In genomic region chr2:27758414-27759301, GRCm38 (mm10) we compare ENCODE assay signal across 8 mouse cellular contexts.
DNase-seq lines count a peak whose midpoint lies in the region; ATAC-seq and TF ChIP-seq lines count a peak whose summit lies in the region.

No protein-coding gene starts in this region.

- no peak overlapping the region for H3K4me3 ChIP-seq in hindbrain, postnatal 0 days (ENCODE audit: low read length)

- DNase-seq in adrenal gland, postnatal 25 days: peak; percentile 92
- peak; percentile 63 for DNase-seq in embryo, embryonic 10.5 days (ENCODE audit: low spot score)
- DNase-seq in gastrocnemius, postnatal 25 days: peak; percentile 92
- DNase-seq in hindbrain, postnatal 0 days (ENCODE audit: low spot score): peak; percentile 97
- peak; percentile 94 for DNase-seq in left cerebral cortex, adult 18-20 months (ENCODE audit: low spot score in 2 of 2)
- peak; percentile 97 for DNase-seq in lung, postnatal 14 days
- peak; percentile 97 for DNase-seq in skeletal muscle tissue, adult 2 months (ENCODE audit: low read depth, low spot score)
- no peak for DNase-seq in c-Kit-positive CD71-positive TER-119-positive erythroid progenitor cells, embryonic 14.5 days (ENCODE audit: low spot score)

- peaks cover 10% of the 10 kb centered on the region for H3K4me1 ChIP-seq in hindbrain, postnatal 0 days (ENCODE audit: insufficient read depth, low read length)

- TF ChIP-seq CTCF in hindbrain, postnatal 0 days (IDR thresholded peaks at IDR 0.05; ENCODE audit: low read depth): no peak

- H3K27me3 ChIP-seq in hindbrain, postnatal 0 days (ENCODE audit: insufficient read depth, low read length): no peaks in the 10 kb centered on the region

- H3K9ac ChIP-seq in hindbrain, postnatal 0 days (replicated peaks; ENCODE audit: low read length): no peak overlapping the region

- peak overlapping the region; percentile 68 for H3K27ac ChIP-seq in hindbrain, postnatal 0 days

- 0 out of 2 replicates have a peak overlapping the region, but pooled peaks have one; percentile 10 for H3K4me2 ChIP-seq in hindbrain, postnatal 0 days (ENCODE audit: low read depth, low read length)

- no peaks in the 10 kb centered on the region for H3K36me3 ChIP-seq in hindbrain, postnatal 0 days (ENCODE audit: insufficient read depth, low read length)

- H3K9me3 ChIP-seq in hindbrain, postnatal 0 days (ENCODE audit: low read length): no peaks in the 10 kb centered on the region

- peak; percentile 63 for ATAC-seq in hindbrain, postnatal 0 days

- WGBS in hindbrain, postnatal 0 days: 29% methylated on average over 20 of the region's 20 CpGs
